Mouse (Mus musculus) heart, embryonic 14.5 days (tissue): Measurements from ENCODE around the gene Fam205a1. TPM values are rescaled to one million over a fixed set of nuclear protein-coding genes. Genes with fewer than 3 reads are reported as not detected.
"Not testable (repeated sequence)": the region's sequence is repeated elsewhere in the genome, so short reads cannot be mapped to it uniquely, and the experiment has no call there.

Source experiments
- ATAC-seq: fragments of 200-750 bp; cut with Nextera tagmentation; 2 replicates; pipeline ENCODE4 v1.8.0; 2017; ENCODE audit warnings: low read depth, moderate TSS enrichment; ENCODE audit not compliant: insufficient number of reproducible peaks, insufficient read depth, low FRiP score
- H3K27ac ChIP-seq, 2 experiments: fragments of 200-500 bp in 1 of 2; fragments of 300-500 bp in 1 of 2; sonication (generic) in 1 of 2; replicated peaks in 1 of 2; 2 replicates each; pipeline ENCODE4 v1.5.1; 2012 to 2014; ENCODE audit warnings: low read depth in 2 of 2, low read length in 2 of 2, control low read depth in 1 of 2, mild to moderate bottlenecking in 1 of 2, mixed read lengths in 1 of 2; ENCODE audit not compliant: control insufficient read depth in 1 of 2, insufficient read depth in 1 of 2
- H3K27me3 ChIP-seq: fragments of 300-500 bp; sonication (generic); 2 replicates; pipeline ENCODE4 v1.6.1; 2014; ENCODE audit warnings: mild to moderate bottlenecking, low read length, control low read depth; ENCODE audit not compliant: control insufficient read depth, insufficient read depth
- H3K36me3 ChIP-seq: fragments of 300-500 bp; sonication (generic); 2 replicates; pipeline ENCODE4 v1.6.1; 2014; ENCODE audit warnings: mild to moderate bottlenecking, control low read depth, low read length, mixed read lengths; ENCODE audit not compliant: control insufficient read depth, insufficient read depth
- H3K4me1 ChIP-seq, 2 experiments: fragments of 200-500 bp in 1 of 2; fragments of 300-500 bp in 1 of 2; sonication (generic) in 1 of 2; 2 replicates each; pipeline ENCODE4 v1.6.1; 2012 to 2014; ENCODE audit warnings: low read length in 2 of 2, control low read depth in 1 of 2, mixed read lengths in 1 of 2; ENCODE audit not compliant: control insufficient read depth in 2 of 2, insufficient read depth in 2 of 2
- H3K4me2 ChIP-seq: fragments of 300-500 bp; sonication (generic); 2 replicates; pipeline ENCODE4 v1.6.1; 2014; ENCODE audit warnings: mild to moderate bottlenecking, low read length
- H3K4me3 ChIP-seq, 2 experiments: fragments of 200-500 bp in 1 of 2; fragments of 300-500 bp in 1 of 2; sonication (generic) in 1 of 2; 2 replicates each; pipeline ENCODE4 v1.5.1; 2012 to 2014; ENCODE audit warnings: low read length in 2 of 2, mild to moderate bottlenecking in 2 of 2, control low read depth in 1 of 2, low read depth in 1 of 2, moderate library complexity in 1 of 2; ENCODE audit not compliant: control insufficient read depth in 1 of 2, insufficient read depth in 1 of 2
- H3K9ac ChIP-seq: fragments of 300-500 bp; sonication (generic); 2 replicates; pipeline ENCODE4 v1.6.1; 2014; ENCODE audit warnings: mild to moderate bottlenecking, low read length
- H3K9me3 ChIP-seq: fragments of 300-500 bp; sonication (generic); 2 replicates; pipeline ENCODE4 v1.6.1; 2016; ENCODE audit warnings: low read length, control low read depth; ENCODE audit not compliant: control insufficient read depth
- WGBS: fragments of 180-500 bp; shearing (Covaris S2); extraction: QIAGEN DNeasy Blood & Tissue Kit; methylation state at CpG from one replicate; pipeline ENCODE4 v1.1.7; 2014; 5-methylcytosine and 5-hydroxymethylcytosine counted together
- polyA plus RNA-seq: library from polyadenylated mRNA; unstranded; fragments of >200 nt; fragmentation: Nextera tagmentation; extraction: Ambion mirVana; gene quantifications from 2 replicates; pipeline ENCODE4 v1.2.1, GENCODE M21; 2014

The Fam205a1 gene
- polyA plus RNA-seq, 1 experiment from 2014 or later = not detected

DNA sequence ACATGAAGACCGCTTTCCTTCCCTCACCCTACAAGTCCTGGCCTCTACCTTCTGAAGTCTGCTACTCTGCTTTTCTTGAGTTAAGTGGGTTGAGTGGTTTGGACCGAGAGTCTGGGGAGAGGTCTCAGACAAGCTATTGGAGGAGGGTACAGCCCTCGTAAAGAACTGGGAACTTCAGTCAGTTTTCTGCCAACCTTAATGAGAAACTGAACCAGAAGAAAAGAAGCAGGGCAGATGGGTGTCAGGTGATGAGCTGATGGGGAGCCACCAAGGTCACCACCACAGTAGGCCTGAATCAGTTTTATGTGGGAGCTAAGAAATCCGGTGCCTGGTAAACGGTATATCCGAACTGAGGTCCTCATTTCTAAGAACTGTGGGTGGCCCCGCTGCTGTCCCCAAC, 18.5 kb upstream of the Fam205a1 start:
- H3K4me2 ChIP-seq = no peak overlapping the region
- no peaks in the 10 kb centered on the region for H3K4me1 ChIP-seq
- 88% methylated on average over 7 of the region's 7 CpGs for WGBS
- no peaks in the 10 kb centered on the region; the same call in 1 of the 2 replicates for H3K27me3 ChIP-seq
- no peaks in the 10 kb centered on the region for H3K36me3 ChIP-seq
- no peak for ATAC-seq
- H3K27ac ChIP-seq = no peak overlapping the region
- H3K4me3 ChIP-seq = no peak overlapping the region
- H3K9ac ChIP-seq = no peak overlapping the region
- no peaks in the 10 kb centered on the region for H3K9me3 ChIP-seq

DNA sequence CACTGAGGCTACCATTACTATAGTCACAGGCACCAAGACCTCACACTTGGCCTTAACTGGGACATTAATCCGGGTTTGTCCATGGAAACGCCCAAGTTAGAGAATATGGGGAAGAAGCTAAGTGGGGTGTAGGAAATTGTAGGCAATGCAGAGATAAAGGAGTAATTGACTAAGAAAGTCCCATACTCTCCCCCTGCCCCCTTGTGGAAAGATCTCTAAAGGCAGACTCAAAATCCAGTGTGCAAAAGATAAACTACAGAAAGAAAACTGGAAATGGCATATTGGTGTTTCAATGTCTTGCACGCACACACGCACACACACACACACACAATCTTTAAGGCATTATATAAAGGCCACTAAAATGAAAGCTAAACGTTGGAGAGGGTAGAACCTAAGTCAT, 17.1 kb upstream of the Fam205a1 start:
- Histone ChIP-seq H3K27me3 (no peaks in the 10 kb centered on the region; the same call in 1 of the 2 replicates), H3K4me3 (no peak overlapping the region), H3K36me3 (no peaks in the 10 kb centered on the region), H3K4me2 (no peak overlapping the region), H3K27ac (no peak overlapping the region), H3K4me1 (no peaks in the 10 kb centered on the region), H3K9me3 (no peaks in the 10 kb centered on the region), H3K9ac (no peak overlapping the region)
- WGBS = 75% methylated on average over 5 of the region's 5 CpGs
- ATAC-seq = no peak

DNA sequence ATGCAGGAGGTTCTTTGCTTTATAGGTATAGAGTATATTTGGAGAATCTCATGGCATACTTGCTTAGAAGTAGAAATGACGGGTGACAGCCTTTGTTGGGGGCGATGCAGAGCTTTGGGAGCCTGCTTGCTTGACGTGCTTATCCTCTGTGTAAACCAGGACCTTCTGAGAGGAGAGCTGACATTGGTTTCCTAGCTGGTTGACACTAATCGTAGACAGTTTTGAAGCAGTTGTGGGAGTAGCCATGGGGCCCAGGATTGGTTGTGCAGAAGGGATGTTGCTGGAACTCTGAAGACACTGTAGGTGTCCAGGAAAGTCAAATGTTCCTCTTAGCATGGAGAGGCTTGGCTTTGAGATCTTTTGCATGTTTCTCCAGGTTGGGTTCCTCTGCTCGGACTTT, 14.5 kb upstream of the Fam205a1 start:
- Histone ChIP-seq H3K9ac (no peak overlapping the region), H3K4me3 (no peak overlapping the region), H3K9me3 (no peaks in the 10 kb centered on the region), H3K4me2 (no peak overlapping the region), H3K27me3 (no peaks in the 10 kb centered on the region; the same call in 1 of the 2 replicates), H3K27ac (no peak overlapping the region), H3K36me3 (no peaks in the 10 kb centered on the region), H3K4me1 (no peaks in the 10 kb centered on the region)
- ATAC-seq = no peak
- WGBS = 82% methylated on average over 5 of the region's 5 CpGs

DNA sequence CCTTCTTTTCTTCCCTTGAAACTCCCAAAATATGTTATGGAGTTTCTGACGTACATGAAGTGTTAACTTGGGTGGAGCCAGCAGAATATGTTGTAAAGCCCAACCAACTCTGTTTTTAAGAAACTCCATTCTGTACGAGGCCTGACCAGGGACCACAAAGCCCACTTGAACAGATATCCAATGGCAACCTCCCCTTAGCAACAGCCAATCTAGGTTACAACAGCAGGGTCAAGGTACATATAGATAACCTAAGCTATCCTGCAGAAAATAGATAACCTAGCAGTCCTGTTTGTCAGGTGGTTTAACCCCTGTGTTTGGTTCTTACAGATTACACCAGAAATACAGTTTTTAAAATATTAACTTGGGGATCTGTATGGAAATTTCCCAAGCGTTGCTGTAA, 13.7 kb upstream of the Fam205a1 start:
- H3K9ac ChIP-seq = no peak overlapping the region
- no peak overlapping the region for H3K4me2 ChIP-seq
- ATAC-seq = no peak
- H3K9me3 ChIP-seq = no peaks in the 10 kb centered on the region
- H3K4me1 ChIP-seq = no peaks in the 10 kb centered on the region
- no peak overlapping the region for H3K4me3 ChIP-seq
- WGBS = 56% methylated on average over 3 of the region's 3 CpGs
- no peaks in the 10 kb centered on the region; the same call in 1 of the 2 replicates for H3K27me3 ChIP-seq
- H3K36me3 ChIP-seq = no peaks in the 10 kb centered on the region
- H3K27ac ChIP-seq = no peak overlapping the region

DNA sequence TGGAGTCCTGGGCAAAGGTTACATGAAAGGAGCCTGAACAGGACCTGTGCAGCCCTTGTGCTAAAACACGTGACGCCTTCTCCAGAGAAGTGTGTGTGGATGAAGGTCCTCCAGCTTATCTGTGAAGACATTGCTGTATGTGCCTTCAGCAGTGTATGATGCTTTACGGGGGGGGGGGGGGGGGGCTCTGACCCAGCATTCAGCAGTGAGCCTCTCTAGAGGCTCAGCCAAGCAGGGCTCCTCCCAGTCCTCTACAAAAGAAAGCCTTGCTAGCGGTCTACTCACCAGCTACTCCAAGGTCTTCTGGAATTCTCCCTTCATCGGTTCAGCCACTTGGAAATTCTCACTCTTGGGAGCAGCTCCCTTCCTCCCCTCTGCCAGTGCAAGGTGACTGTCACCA, 9.8 kb upstream of the Fam205a1 start:
- not testable (repeated sequence) for H3K4me3 ChIP-seq, H3K9ac ChIP-seq, H3K27ac ChIP-seq, H3K36me3 ChIP-seq, H3K4me2 ChIP-seq, H3K27me3 ChIP-seq, ATAC-seq, H3K9me3 ChIP-seq, H3K4me1 ChIP-seq
- WGBS = 81% methylated on average over 4 of the region's 5 CpGs

DNA sequence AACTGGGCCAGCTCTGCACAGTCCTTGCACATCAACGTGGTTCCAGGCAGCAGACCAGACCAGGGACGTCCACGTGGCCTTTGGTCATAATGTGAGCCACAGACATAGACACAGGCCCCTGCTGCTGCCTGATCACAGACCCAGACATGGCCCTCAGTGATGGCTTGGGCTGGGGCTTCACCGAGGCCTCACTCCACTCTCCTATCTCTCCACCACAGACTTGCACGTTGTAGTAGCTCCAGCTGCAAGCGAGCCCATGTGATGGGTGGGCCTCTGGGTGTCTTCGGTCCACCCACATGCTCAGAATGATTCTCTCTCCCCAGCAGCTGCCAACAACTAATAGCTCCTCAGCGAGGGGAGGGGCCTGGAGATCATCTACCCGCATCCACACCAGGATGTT, 6.8 kb upstream of the Fam205a1 start:
- not testable (repeated sequence) for H3K4me2 ChIP-seq, H3K9ac ChIP-seq, ATAC-seq, H3K27me3 ChIP-seq, H3K27ac ChIP-seq, H3K9me3 ChIP-seq, H3K4me1 ChIP-seq, H3K4me3 ChIP-seq, H3K36me3 ChIP-seq
- WGBS = 75% methylated on average over 9 of the region's 9 CpGs

DNA sequence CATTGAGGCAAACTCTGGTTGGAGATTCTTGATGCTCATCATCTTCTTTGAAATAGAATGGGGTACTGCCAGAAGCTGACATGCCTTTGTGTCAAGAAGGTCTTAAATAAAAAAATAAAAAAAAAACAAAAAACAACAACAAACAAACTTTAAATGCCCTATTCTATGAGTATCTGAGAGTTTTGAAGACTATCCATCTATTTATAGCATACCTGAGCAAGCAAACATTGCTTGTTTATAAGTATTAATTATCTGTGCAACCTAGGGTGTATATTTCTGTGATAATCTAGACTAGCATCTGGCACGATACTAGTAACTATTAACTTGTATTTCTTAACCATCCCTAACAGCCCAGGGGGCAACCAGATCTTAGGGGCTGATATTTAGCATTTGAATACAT, 3.0 kb upstream of the Fam205a1 start, which contains the start of gene Gm12394:
Gene Gm12394 (minus strand): TSS at position 101 of the 400 bp plus-strand sequence.
- H3K36me3 ChIP-seq, H3K9ac ChIP-seq, H3K4me2 ChIP-seq, H3K27me3 ChIP-seq, H3K4me3 ChIP-seq, H3K9me3 ChIP-seq, H3K27ac ChIP-seq, ATAC-seq, H3K4me1 ChIP-seq: not testable (repeated sequence)
- 63% methylated on average over 1 of the region's 1 CpGs for WGBS
